ENCODE assay signal across 8 mouse cellular contexts in genomic region chr7:132723906-132724305, GRCm38 (mm10).
DNase-seq lines count a peak whose midpoint lies in the region; ATAC-seq and TF ChIP-seq lines count a peak whose summit lies in the region.

No protein-coding gene starts in this region.

- no peak overlapping the region for H3K4me3 ChIP-seq in MEL (ENCODE audit: control insufficient read depth in 1 of 2, insufficient read depth in 1 of 2, low read depth in 2 of 2, low read length in 2 of 2)
- no peak overlapping the region for H3K4me3 ChIP-seq in cerebellum, adult 2 months (replicated peaks; ENCODE audit: insufficient read depth, low read depth, low read length)
- H3K4me3 ChIP-seq in kidney, embryonic 14.5 days (ENCODE audit: low read length), result no peak overlapping the region

- TF ChIP-seq EP300 in MEL (IDR thresholded peaks at IDR 0.05; ENCODE audit: low read depth in 1 of 2, low read length in 2 of 2), result no peak

- no peak overlapping the region for H3K4me2 ChIP-seq in kidney, embryonic 14.5 days (replicated peaks; ENCODE audit: low read depth, low read length)

- TF ChIP-seq CTCF in MEL (IDR thresholded peaks at IDR 0.05 in 2 of 3, conservative IDR thresholded peaks at IDR 0.05 in 1 of 3; ENCODE audit: control insufficient read depth in 1 of 3, insufficient read depth in 1 of 3, low read depth in 2 of 3, low read length in 3 of 3, poor library complexity in 1 of 3, severe bottlenecking in 1 of 3), result no peak
- TF ChIP-seq CTCF in cerebellum, adult 2 months (IDR thresholded peaks at IDR 0.05; ENCODE audit: borderline replicate concordance, insufficient read depth, low read depth, low read length), result no peak

- peaks cover 0 to 11% of the 10 kb centered on the region in 2 experiments; a peak in 2 of 4 replicates for H3K36me3 ChIP-seq in MEL (ENCODE audit: control insufficient read depth in 1 of 2, insufficient read depth in 2 of 2, low read length in 2 of 2)
- H3K36me3 ChIP-seq in kidney, embryonic 14.5 days (ENCODE audit: control insufficient read depth, insufficient read depth, low read length), result no peaks in the 10 kb centered on the region

- peak overlapping the region; percentile 23; the same call in 1 of the 2 replicates for H3K9ac ChIP-seq in MEL (ENCODE audit: control insufficient read depth, low read depth, low read length, poor library complexity, severe bottlenecking)
- H3K9ac ChIP-seq in kidney, embryonic 14.5 days (ENCODE audit: low read depth, low read length), result no peak overlapping the region

- ATAC-seq in kidney, embryonic 14.5 days (ENCODE audit: low FRiP score, low TSS enrichment), result peak; percentile 61; the same call in 1 of the 2 replicates

- intact Hi-C loops in left cerebral cortex, postnatal 10 days (cut with DNase I), result no loop called here

- no peak for TF ChIP-seq RAD21 in MEL (IDR thresholded peaks at IDR 0.05; ENCODE audit: low read depth, low read length)

- H3K9me3 ChIP-seq in MEL (replicated peaks; ENCODE audit: insufficient read depth, low read length), result no peaks in the 10 kb centered on the region
- H3K9me3 ChIP-seq in kidney, embryonic 14.5 days (ENCODE audit: control insufficient read depth, low read length), result no peaks in the 10 kb centered on the region

- H3K27ac ChIP-seq in MEL (ENCODE audit: control insufficient read depth, low read depth, low read length), result peak overlapping the region; percentile 46
- peak overlapping the region; percentile 87 for H3K27ac ChIP-seq in cerebellum, adult 2 months (ENCODE audit: insufficient read depth, low read length)
- no peak overlapping the region for H3K27ac ChIP-seq in kidney, embryonic 14.5 days (ENCODE audit: low read depth, low read length)

- 9% methylated on average over 11 of the region's 11 CpGs for WGBS in cerebellum, adult 2 months
- 88% methylated on average over 11 of the region's 11 CpGs for whole genome bisulfite sequencing in kidney, embryonic 14.5 days

- DNase-seq in left cerebral cortex, adult 11 months (ENCODE audit: low spot score), result peak; percentile 67
- no peak for DNase-seq in left cerebral cortex, postnatal 10 days (ENCODE audit: extremely low spot score in 1 of 2, low spot score in 2 of 2)
- DNase-seq in MEL (ENCODE audit: low read depth, low spot score), result peak; percentile 88
- peak; percentile 94 to 99 for DNase-seq in cerebellum, adult 2 months
- peak; percentile 93 to 95 for DNase-seq in heart, adult 18-20 months
- peak; percentile 53 to 71 for DNase-seq in lung, postnatal 4 days
- no peak for DNase-seq in thymus, postnatal 4 days

- H3K79me2 ChIP-seq in MEL (ENCODE audit: control insufficient read depth, insufficient read depth, low read length, poor library complexity), result no peaks in the 10 kb centered on the region

- peak; percentile 27 to 80; a peak in 2 of 4 replicates for TF ChIP-seq POLR2A in MEL (IDR thresholded peaks at IDR 0.05; ENCODE audit: control insufficient read depth in 1 of 2, insufficient read depth in 1 of 2, low read depth in 1 of 2, low read length in 2 of 2, poor library complexity in 1 of 2)
- TF ChIP-seq POLR2A in cerebellum, adult 2 months (IDR thresholded peaks at IDR 0.05; ENCODE audit: borderline replicate concordance, insufficient read depth, low read length), result no peak

- H3K27me3 ChIP-seq in MEL (ENCODE audit: control insufficient read depth in 1 of 2, insufficient read depth in 2 of 2, low read length in 2 of 2), result no peaks in the 10 kb centered on the region
- H3K27me3 ChIP-seq in cerebellum, adult 2 months (ENCODE audit: control insufficient read depth, insufficient read depth, low read length), result no peaks in the 10 kb centered on the region
- H3K27me3 ChIP-seq in kidney, embryonic 14.5 days (ENCODE audit: control insufficient read depth, insufficient read depth, low read length), result no peaks in the 10 kb centered on the region

- H3K4me1 ChIP-seq in MEL (ENCODE audit: control insufficient read depth in 1 of 2, insufficient read depth in 2 of 2, low read length in 2 of 2), result peaks cover 3 to 15% of the 10 kb centered on the region in 2 experiments; a peak in 3 of 4 replicates
- H3K4me1 ChIP-seq in cerebellum, adult 2 months (ENCODE audit: control insufficient read depth, insufficient read depth, low read length), result peaks cover 65% of the 10 kb centered on the region
- peaks cover 7% of the 10 kb centered on the region; the same call in 1 of the 2 replicates for H3K4me1 ChIP-seq in kidney, embryonic 14.5 days (ENCODE audit: control insufficient read depth, insufficient read depth, low read length)

TF ChIP-seq in MEL, 35 proteins besides CTCF, POLR2A, EP300 and RAD21:
- TF ChIP-seq CHD2 (IDR thresholded peaks at IDR 0.05; ENCODE audit: low read length) (no peak), SMC3 (IDR thresholded peaks at IDR 0.05; ENCODE audit: low read depth, low read length) (no peak), UBTF (IDR thresholded peaks at IDR 0.05; ENCODE audit: borderline replicate concordance, insufficient read depth, low read depth, low read length) (no peak), TBP (IDR thresholded peaks at IDR 0.05; ENCODE audit: low read depth, low read length) (peak; percentile 76; the same call in 1 of the 2 replicates), ZKSCAN1 (IDR thresholded peaks at IDR 0.05; ENCODE audit: low read depth, low read length) (no peak), MYB (IDR thresholded peaks at IDR 0.05; ENCODE audit: low read depth, low read length) (no peak), TAL1 (IDR thresholded peaks at IDR 0.05; ENCODE audit: low read length) (no peak), GATA1 (IDR thresholded peaks at IDR 0.05; ENCODE audit: low read depth, low read length) (no peak), MXI1 (IDR thresholded peaks at IDR 0.05; ENCODE audit: low read depth, low read length) (peak; percentile 66; the same call in 1 of the 2 replicates), MAFK (IDR thresholded peaks at IDR 0.05; ENCODE audit: borderline replicate concordance, low read depth, low read length) (no peak), USF2 (IDR thresholded peaks at IDR 0.05; ENCODE audit: borderline replicate concordance in 1 of 2, insufficient read depth in 1 of 2, low read depth in 1 of 2, low read length in 2 of 2) (peak; percentile 43 to 66; a peak in 2 of 4 replicates), KAT2A (conservative IDR thresholded peaks at IDR 0.05; ENCODE audit: low read depth, low read length) (no peak), NELFE (IDR thresholded peaks at IDR 0.05; ENCODE audit: low read depth, low read length) (peak; percentile 57), USF1 (IDR thresholded peaks at IDR 0.05; ENCODE audit: low read depth, low read length) (peak; percentile 94), ZMIZ1 (IDR thresholded peaks at IDR 0.05; ENCODE audit: low read depth, low read length) (no peak), MAZ (IDR thresholded peaks at IDR 0.05; ENCODE audit: low read depth, low read length) (no peak), SIN3A (IDR thresholded peaks at IDR 0.05; ENCODE audit: low read length) (no peak), MYC (IDR thresholded peaks at IDR 0.05; ENCODE audit: low read depth, low read length) (peak; percentile 92), MAX (IDR thresholded peaks at IDR 0.05; ENCODE audit: low read length) (peak; percentile 96), ELF1 (IDR thresholded peaks at IDR 0.05; ENCODE audit: low read depth, low read length) (no peak)
TF ChIP-seq in MEL: peak in this region for 7.

Comparison
In these comparisons a context has a peak if more than half of its experiments do, and no peak if none do; other contexts are left out.
1. DNase-seq: peak in left cerebral cortex, adult 11 months (single experiment), MEL (single experiment), cerebellum, adult 2 months (2 of 2), heart, adult 18-20 months (2 of 2) and lung, postnatal 4 days (2 of 2); none in left cerebral cortex, postnatal 10 days (0 of 2) and thymus, postnatal 4 days (single experiment).